Mouse (Mus musculus): ENCODE data around the gene Ccnb2.

The Ccnb2 gene

DNA sequence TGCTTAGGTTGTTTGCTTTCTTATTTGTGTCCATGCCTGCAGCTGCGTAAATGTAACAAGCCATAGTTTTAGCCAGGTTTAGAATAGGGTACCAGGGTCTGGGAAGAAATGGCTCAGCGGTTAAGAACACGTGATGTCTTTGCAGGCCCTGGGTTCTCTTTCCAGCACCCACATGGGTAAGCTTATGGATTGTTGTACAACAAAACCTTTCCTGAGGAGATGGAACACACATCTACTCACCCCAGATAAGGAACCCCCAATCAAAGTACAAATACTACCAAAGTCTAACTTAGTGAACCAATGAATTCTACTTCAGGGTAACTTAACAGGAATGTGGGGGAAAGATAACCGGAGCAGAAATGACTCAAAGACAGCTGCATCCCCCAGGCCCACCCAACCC lies 36.9 kb downstream of the Ccnb2 start:
- DNase-seq (ENCODE audit: low read depth, low spot score) = no peak

DNA sequence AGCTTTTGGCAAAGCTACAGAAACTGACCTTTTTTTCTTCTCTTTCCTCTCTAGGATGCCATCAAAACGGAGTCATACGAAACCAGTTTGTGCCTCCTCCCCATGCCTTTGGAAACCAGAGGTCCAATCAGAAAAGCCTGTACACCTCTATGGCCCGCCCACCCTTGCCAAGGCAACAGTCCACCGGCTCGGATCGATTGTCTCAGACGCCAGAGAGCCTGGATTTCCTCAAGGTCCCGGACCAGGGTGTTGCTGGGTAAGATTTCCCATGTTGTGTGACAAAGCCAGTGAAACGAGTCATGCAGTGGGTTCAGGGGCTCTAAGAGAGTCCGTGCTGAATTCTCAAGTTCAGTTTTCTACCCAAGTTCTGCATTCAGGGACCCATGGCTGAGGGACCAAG lies 37.6 kb downstream of the Ccnb2 start:
- no peak for DNase-seq (ENCODE audit: low read depth, low spot score)

DNA sequence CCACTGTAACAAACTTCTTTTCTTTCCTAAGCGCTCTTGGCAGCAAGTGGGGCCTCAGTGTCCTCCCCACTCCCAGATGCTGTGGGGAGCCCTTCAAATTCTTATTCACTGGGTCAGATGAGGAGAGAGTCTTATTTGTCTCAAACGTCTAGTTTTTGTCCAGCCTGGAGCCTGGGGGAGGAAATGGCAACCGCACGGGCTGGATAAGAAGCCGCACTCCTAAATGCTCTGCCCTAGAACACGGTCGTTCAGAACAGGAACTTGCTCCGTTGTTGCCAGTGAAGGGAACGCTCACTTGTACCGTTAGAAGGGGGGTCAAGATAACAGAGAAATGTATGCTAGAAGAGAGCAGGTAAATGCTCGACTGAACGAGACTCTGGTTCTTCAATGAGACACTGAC lies 39.3 kb downstream of the Ccnb2 start:
- no peak for DNase-seq (ENCODE audit: low read depth, low spot score)

DNA sequence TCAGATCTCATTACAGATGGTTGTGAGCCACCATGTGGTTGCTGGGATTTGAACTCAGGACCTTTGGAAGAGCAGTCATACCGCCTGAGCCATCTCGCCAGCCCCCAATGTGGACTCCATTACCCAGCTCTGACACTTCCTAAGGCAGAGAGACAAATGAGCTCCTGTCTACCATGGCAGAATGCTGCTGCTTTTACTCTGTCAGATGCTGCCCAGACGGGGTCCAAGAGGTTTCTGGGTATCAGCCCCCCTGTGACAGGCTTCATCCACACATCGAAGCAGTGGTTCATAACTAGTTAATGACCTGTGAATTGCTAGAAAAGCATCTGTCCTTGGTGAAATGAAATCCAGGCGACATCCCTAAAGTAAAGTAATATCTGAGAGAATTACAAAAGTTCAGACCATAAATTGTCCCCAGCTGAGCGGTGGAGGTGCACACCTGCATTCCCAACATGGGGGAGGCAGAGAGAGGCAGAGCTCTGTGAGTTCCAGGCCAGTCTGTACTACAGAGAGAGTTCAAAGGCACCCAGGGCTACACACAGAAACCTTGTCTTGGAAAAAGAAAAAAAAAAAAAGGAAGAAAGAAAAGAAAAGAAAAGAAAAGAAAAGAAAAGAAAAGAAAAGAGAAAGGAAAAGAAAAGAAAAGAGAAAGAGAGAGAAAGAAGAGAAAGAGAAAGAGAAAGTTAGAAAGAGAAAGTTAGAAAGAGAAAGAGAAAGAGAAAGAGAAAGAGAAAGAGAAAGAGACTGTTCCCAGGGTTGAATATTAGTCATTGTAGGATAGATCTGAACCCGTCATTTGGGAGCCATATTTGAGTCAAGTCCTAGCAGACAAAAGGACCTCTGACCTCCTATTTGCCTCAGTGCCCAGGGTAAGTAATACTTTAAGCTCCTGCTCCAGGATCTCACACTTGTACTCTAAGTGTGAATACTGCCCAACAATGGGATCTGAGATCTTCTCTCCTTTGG lies 41.6 kb downstream of the Ccnb2 start:
- DNase-seq (ENCODE audit: low read depth, low spot score) = no peak

DNA sequence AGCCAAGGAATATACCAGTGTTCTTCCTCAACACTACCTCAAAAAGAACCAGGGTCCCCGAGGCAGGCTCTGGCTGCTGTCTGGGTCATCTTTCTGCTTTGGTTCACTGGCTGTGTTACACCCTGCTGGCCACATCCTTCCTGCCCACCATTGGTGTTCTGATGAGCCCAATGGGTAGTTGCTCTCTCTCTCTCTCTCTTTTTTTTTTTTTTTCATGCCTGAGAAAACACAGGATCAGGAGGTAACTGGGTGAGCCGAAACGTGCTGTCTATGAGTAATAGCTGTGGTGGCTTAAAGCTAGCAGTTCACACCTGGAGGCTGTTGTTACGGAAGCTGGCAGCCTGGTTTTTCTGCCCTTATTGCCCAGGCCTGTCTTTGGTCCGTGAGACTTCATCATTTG lies 49.7 kb downstream of the Ccnb2 start:
- DNase-seq (ENCODE audit: low read depth, low spot score) = no peak

DNA sequence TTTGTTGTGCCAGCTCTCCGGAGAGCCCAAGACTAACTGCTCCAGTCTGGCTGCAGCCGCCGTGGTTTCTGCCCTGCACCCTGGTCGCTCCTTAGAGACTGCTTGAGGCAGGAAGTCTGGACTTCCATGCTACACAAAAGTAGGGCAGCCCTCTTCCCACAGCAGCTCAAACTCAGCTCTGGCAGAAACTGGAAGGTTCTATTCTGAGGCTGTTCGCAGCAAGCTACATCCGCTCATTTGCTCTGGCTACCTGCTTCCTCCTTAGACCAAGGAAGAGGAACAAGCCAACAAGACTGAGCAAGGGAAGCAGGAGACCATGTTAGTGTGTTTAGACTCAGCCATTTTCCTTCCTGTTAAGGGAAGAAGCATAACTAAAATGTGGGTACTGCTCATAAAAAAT lies 54.4 kb downstream of the Ccnb2 start:
- DNase-seq (ENCODE audit: low read depth, low spot score) = no peak

DNA sequence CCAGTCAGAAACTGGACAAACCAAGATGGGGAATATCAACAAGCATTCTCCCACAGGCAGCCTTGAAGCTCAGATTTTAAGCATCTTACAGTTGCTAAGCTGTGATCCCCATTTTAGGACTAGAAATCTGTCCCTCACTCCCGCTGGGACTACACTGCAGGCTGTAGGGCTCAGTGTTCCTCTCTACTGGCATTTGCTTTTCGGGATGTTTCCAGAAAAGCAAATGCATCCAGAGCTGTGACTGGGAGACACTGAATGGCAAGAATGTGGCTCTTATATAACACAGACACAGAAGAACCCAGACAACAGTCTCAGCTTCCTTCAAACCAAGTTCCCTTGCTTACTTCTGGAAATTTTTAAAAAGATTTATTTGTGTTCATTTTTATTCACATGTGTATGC lies 55.4 kb downstream of the Ccnb2 start:
- no peak for DNase-seq (ENCODE audit: low read depth, low spot score)

DNA sequence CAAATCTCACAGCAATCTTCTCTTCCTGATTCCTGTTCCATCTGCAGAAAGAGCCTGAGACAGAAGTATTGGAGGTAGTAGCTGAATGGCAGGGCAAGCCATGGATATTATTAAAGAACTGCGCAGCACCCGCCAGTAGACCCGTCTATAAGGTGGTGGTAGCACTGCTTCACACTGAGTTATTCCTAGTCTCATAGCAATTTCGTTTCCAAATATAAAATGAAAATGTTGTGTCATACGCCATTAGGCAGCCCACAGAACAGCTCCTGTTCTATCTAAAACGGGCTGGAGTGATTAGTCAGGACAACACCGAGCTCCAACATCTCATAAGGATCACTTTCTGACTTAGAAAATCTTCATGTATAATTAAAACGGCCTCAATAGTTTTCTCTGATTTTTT lies 56.6 kb downstream of the Ccnb2 start:
- DNase-seq (ENCODE audit: low read depth, low spot score) = no peak

DNA sequence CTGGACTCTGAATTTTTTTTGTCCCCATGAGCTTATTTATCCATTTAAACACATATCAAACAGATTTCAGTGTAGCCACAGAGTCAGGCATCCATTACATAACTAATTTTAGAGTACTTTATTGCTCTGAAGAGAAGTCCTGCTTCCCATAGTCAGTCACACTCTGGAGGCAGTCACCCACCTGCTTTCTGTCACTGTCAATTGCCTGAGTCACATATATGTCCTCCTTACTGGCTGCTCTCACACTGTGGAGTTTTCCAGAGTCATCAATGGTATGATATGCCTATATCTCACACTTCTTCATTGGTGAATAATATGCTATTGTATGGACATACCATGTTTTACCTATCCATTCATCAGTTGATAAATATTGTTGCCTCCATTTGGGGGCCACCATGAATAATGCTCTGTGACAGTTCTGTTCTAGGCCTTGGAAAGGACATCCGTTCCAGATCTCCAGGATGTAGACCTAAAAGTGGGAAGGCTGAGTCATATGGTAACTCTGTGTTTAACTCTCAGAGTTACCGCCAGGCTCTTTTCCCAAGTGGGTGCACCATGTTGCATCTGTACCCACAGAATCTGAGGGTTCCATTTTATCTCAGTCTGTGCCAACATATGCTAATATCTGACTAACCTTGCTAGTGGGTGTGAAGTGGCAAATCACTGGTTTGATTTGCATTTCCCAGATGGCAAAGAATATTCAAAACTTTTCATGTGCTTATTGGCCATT lies 61.8 kb downstream of the Ccnb2 start:
- DNase-seq (ENCODE audit: low read depth, low spot score) = no peak
